Mouse (Mus musculus) forebrain, embryonic 11.5 days (tissue): ENCODE results near the gene Olfr906. TPM values are rescaled to one million over a fixed set of nuclear protein-coding genes. Genes with fewer than 3 reads are reported as not detected.

Experiments
- ATAC-seq: fragments of 200-750 bp; cut with Nextera tagmentation; replicated peaks from 2 replicates; pipeline ENCODE4 v1.8.0; 2017; ENCODE audit warnings: moderate TSS enrichment; ENCODE audit not compliant: low FRiP score
- DNase-seq: peaks from one replicate; pipeline ENCODE4 v3.0.0-alpha.2; 2017; ENCODE audit warnings: low spot score
- H3K27ac ChIP-seq: fragments of 300-500 bp; sonication (generic); 2 replicates; pipeline ENCODE4 v1.5.1; 2014; ENCODE audit warnings: low read depth, low read length
- H3K27me3 ChIP-seq: fragments of 300-500 bp; sonication (generic); 2 replicates; pipeline ENCODE4 v1.6.1; 2014; ENCODE audit warnings: mild to moderate bottlenecking, low read length, mixed read lengths; ENCODE audit not compliant: control insufficient read depth, insufficient read depth
- H3K36me3 ChIP-seq: fragments of 300-500 bp; sonication (generic); 2 replicates; pipeline ENCODE4 v1.6.1; 2014; ENCODE audit warnings: mild to moderate bottlenecking, low read length, moderate library complexity, mixed read lengths; ENCODE audit not compliant: control insufficient read depth, insufficient read depth
- H3K4me1 ChIP-seq: fragments of 300-500 bp; sonication (generic); replicated peaks from 2 replicates; pipeline ENCODE4 v1.6.1; 2014; ENCODE audit warnings: low read length, mixed read lengths; ENCODE audit not compliant: control insufficient read depth, insufficient read depth
- H3K4me2 ChIP-seq: fragments of 300-500 bp; sonication (generic); 2 replicates; pipeline ENCODE4 v1.6.1; 2014; ENCODE audit warnings: low read depth, mild to moderate bottlenecking, low read length, moderate library complexity, mixed read lengths; ENCODE audit not compliant: severe bottlenecking
- H3K4me3 ChIP-seq: fragments of 300-500 bp; sonication (generic); 2 replicates; pipeline ENCODE4 v1.5.1; 2014; ENCODE audit warnings: low read depth, low read length
- H3K9ac ChIP-seq: fragments of 300-500 bp; sonication (generic); 2 replicates; pipeline ENCODE4 v1.6.1; 2014; ENCODE audit warnings: low read length
- H3K9me3 ChIP-seq: fragments of 300-500 bp; sonication (generic); 2 replicates; pipeline ENCODE4 v1.6.1; 2016; ENCODE audit warnings: low read length, mixed read lengths; ENCODE audit not compliant: control insufficient read depth
- WGBS: fragments of 180-500 bp; shearing (Covaris S2); extraction: QIAGEN DNeasy Blood & Tissue Kit; methylation state at CpG from one replicate; pipeline ENCODE4 v1.1.7; 2014; 5-methylcytosine and 5-hydroxymethylcytosine counted together
- polyA plus RNA-seq: library from polyadenylated mRNA; unstranded; fragments of >200 nt; fragmentation: Nextera tagmentation; extraction: Ambion mirVana; gene quantifications from 2 replicates; pipeline ENCODE4 v1.2.1, GENCODE M21; 2014

Olfr906 gene
- polyA plus RNA-seq = not detected in 2 replicates

DNA sequence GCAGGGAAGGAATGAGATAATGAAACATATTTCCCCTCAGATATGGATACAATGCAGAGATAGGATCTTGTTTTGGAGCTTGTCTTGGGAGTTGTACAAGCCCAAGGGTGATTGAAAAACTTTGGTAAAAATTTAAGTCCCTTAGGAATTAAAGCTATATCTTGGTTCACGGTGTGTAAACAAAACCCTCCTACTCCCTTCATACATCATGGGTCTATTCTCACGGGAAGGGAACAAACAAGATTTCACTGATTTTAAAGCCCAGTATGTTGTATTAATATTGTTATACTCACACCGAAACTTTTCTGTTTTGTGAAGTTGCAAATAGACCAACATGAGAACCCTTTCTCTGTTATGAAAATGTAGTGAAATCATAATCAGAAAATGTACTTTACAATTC lies at the start of gene Olfr906:
Olfr906 (plus strand) TSS at position 301 of the 400 bp plus-strand sequence.
- Histone ChIP-seq H3K27me3 (no peaks in the 10 kb centered on the region), H3K4me3 (no peak within 1 kb of the TSS), H3K9me3 (no peaks in the 10 kb centered on the region), H3K9ac (no peak within 1 kb of the TSS), H3K27ac (no peak within 1 kb of the TSS), H3K36me3 (no peaks in the 10 kb centered on the region), H3K4me1 (no peaks in the 10 kb centered on the region), H3K4me2 (no peak within 1 kb of the TSS)
- ATAC-seq = no peak
- 84% methylated on average over 3 of the region's 3 CpGs for WGBS
- no peak for DNase-seq

DNA sequence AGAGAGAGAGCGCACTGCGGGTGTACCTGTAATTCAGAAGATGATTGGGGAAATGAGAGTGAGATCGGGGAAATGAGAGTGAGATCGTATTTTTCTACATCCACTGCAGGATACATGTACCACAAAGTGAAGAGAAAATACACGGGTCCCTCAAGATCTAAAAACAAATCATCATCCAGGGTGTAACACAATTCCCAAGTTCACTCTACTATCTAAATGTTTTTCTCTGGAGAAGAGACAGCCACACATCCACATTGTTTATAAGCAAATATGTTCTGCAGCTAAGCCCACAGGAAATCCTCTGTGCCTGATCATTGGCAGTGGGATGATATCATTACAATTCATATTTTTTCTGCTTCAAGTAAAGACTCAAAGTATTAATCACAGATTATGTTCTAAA lies 39.5 kb upstream of the Olfr906 start, which contains the start of gene Olfr902:
Olfr902 (plus strand) TSS at position 301 of the 400 bp plus-strand sequence.
- Histone ChIP-seq H3K9ac (no peak within 1 kb of the TSS), H3K36me3 (no peaks in the 10 kb centered on the region), H3K9me3 (no peaks in the 10 kb centered on the region), H3K4me2 (no peak within 1 kb of the TSS), H3K4me3 (no peak within 1 kb of the TSS), H3K27me3 (no peaks in the 10 kb centered on the region), H3K4me1 (no peaks in the 10 kb centered on the region), H3K27ac (no peak within 1 kb of the TSS)
- ATAC-seq (no peak), DNase-seq (no peak)
- WGBS = 93% methylated on average over 5 of the region's 5 CpGs

DNA sequence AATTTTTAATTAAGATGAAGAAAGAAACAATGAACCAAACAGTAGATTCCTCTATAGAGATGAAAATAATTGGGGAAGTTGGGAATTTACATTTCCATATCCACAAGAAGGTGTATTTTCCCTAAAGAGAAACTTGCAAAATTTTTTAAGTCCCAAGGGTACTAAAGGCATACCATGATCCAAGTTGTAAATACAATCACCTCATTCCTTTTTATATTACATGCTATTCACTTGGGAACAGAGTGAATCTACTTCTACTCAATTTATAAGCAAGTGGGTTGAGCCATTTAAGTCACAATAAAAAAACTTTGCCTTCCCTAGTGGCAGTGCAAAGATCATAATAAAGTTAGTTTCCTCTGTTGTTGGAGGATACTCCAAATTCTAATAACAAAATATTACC lies 24.0 kb upstream of the Olfr906 start, which contains the start of gene Olfr904:
Olfr904 (plus strand) TSS at position 301 of the 400 bp plus-strand sequence.
- no peak for DNase-seq

DNA sequence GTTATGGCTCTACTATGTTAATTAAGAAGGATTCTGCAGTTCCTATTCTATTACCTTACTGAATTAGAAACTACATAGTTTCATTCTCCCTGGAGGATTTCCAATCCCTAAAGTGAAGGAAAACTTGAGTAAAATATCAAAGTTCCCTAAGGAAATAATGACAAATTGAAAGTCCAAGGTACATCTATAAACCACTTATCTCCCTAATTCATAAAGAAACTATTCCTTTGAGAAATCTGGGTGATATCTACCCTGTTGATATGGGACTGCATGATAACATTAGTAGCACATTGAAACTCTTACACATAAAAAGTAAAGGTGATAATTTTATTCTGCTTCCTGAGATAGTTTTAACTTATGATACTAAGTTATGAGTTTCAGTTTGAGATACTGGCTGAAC lies 16.1 kb upstream of the Olfr906 start, which contains the start of gene Olfr905:
Olfr905 (plus strand) TSS at position 301 of the 400 bp plus-strand sequence.
- no peaks in the 10 kb centered on the region for H3K4me1 ChIP-seq
- H3K27ac ChIP-seq = no peak within 1 kb of the TSS
- DNase-seq (no peak), ATAC-seq (no peak)
- no peak within 1 kb of the TSS for H3K4me2 ChIP-seq
- no peaks in the 10 kb centered on the region for H3K27me3 ChIP-seq
- H3K9me3 ChIP-seq = no peaks in the 10 kb centered on the region
- H3K4me3 ChIP-seq = no peak within 1 kb of the TSS
- H3K36me3 ChIP-seq = no peaks in the 10 kb centered on the region
- no peak within 1 kb of the TSS for H3K9ac ChIP-seq

More for the DNA sequence above, 24.0 kb upstream of the Olfr906 start, which contains the start of gene Olfr904:
- no peak for ATAC-seq
- Histone ChIP-seq H3K9me3 (no peaks in the 10 kb centered on the region), H3K4me2 (no peak within 1 kb of the TSS), H3K27me3 (no peaks in the 10 kb centered on the region), H3K27ac (no peak within 1 kb of the TSS), H3K36me3 (no peaks in the 10 kb centered on the region), H3K9ac (no peak within 1 kb of the TSS), H3K4me3 (no peak within 1 kb of the TSS), H3K4me1 (no peaks in the 10 kb centered on the region)

DNA sequence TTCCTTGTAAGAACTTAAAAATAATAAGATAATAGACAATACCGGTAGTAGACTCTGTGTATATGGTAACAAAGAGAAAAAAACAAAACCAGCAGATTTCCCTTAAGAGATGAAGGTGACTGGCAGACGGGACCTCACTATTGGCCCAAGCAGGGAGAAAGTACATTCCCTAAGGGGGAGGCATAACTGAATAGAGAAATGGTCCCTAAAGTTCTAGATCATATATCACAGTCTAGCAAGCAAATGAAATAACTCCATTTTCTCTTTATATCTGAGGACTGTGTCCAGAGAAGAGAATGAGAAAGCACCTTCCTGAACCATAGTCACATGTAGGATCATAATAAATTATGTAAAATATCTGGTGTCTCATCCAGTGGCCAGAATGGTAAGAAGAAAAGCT lies 8.6 kb downstream of the Olfr906 start, which contains the start of gene Olfr907:
Olfr907 (plus strand) TSS at position 301 of the 400 bp plus-strand sequence.
- no peaks in the 10 kb centered on the region for H3K9me3 ChIP-seq
- H3K27me3 ChIP-seq = no peaks in the 10 kb centered on the region
- no peak within 1 kb of the TSS for H3K4me3 ChIP-seq
- no peaks in the 10 kb centered on the region for H3K4me1 ChIP-seq
- H3K4me2 ChIP-seq = no peak within 1 kb of the TSS
- WGBS = 86% methylated on average over 2 of the region's 2 CpGs
- H3K9ac ChIP-seq = no peak within 1 kb of the TSS
- no peaks in the 10 kb centered on the region for H3K36me3 ChIP-seq
- H3K27ac ChIP-seq = no peak within 1 kb of the TSS
- no peak for DNase-seq
- ATAC-seq = no peak

DNA sequence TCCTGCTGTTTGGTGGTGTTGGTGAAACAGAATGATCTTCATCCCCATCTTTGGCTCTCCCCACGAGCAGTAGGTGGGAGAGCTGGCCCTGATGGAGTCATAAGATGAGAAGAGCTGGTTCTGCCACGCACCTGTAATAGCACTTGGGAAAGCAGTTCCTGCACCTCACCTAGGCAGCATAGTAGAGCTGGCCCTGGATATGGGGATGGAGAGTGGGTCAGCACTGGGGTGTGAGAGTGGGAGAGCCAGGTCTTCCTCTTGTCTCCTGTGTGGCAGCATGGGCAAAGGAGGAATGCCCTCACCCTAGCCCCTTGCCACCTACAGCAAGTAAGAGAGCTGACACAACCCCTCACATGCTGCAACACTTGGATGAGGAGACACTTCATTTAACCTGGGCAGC lies 25.5 kb downstream of the Olfr906 start:
- Histone ChIP-seq H3K4me3 (no peak overlapping the region), H3K36me3 (no peaks in the 10 kb centered on the region), H3K4me1 (no peaks in the 10 kb centered on the region), H3K9me3 (no peaks in the 10 kb centered on the region), H3K27ac (no peak overlapping the region), H3K9ac (no peak overlapping the region), H3K27me3 (no peaks in the 10 kb centered on the region), H3K4me2 (no peak overlapping the region)
- ATAC-seq (no peak), DNase-seq (no peak)
- whole genome bisulfite sequencing = 73% methylated on average over 2 of the region's 2 CpGs

DNA sequence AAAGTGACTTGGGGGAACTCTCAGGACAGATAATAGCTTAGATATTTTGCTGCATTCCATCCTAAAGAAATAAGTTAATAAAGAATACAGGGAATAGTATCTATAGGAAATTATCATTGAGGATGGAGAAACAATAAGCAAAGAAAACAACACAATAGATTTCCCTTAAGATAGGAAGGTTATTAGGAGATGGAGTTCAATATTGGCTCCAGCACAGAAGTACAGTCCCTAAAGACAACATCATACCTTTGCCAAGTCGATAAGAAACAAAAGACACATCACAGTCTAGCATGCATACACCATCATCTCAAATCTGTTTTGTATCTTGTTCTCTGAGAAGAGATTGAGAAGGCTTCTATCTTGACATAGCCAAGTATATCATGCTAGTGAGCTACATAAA lies 34.4 kb downstream of the Olfr906 start, which contains the start of gene Olfr911-ps1:
Olfr911-ps1 (plus strand) TSS at position 301 of the 400 bp plus-strand sequence.
- no peaks in the 10 kb centered on the region for H3K4me1 ChIP-seq
- ATAC-seq (no peak), DNase-seq (no peak)
- no peaks in the 10 kb centered on the region for H3K27me3 ChIP-seq
- H3K9ac ChIP-seq = no peak within 1 kb of the TSS
- WGBS = 88% methylated on average over 1 of the region's 1 CpGs
- no peak within 1 kb of the TSS for H3K27ac ChIP-seq
- H3K36me3 ChIP-seq = no peaks in the 10 kb centered on the region
- H3K4me3 ChIP-seq = no peak within 1 kb of the TSS
- no peak within 1 kb of the TSS for H3K4me2 ChIP-seq
- no peaks in the 10 kb centered on the region for H3K9me3 ChIP-seq

DNA sequence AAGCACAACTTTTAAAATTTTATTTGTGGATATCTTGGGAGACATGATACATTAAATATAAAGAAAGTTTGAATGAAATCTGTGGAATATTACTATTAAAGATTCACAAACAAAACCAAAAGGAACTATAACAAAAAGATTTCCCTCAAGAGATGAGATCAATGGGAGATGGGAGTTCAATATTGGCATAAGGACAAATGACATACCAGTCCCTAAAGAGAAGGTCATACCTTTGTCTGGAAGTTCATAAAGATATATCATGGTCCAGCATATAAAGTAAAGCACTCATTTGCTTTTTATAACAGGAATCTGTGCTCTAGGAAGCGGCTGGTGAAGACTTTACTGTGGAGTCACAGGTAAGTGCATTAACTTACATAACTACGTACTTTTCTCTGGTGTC lies 50.7 kb downstream of the Olfr906 start, which contains the start of gene Olfr910:
Olfr910 (plus strand) TSS at position 301 of the 400 bp plus-strand sequence.
- Histone ChIP-seq H3K4me2 (no peak within 1 kb of the TSS), H3K4me3 (no peak within 1 kb of the TSS), H3K27ac (no peak within 1 kb of the TSS), H3K9ac (no peak within 1 kb of the TSS), H3K4me1 (no peaks in the 10 kb centered on the region), H3K27me3 (no peaks in the 10 kb centered on the region), H3K36me3 (no peaks in the 10 kb centered on the region), H3K9me3 (no peaks in the 10 kb centered on the region)
- WGBS = 96% methylated on average over 2 of the region's 2 CpGs
- ATAC-seq (no peak), DNase-seq (no peak)
